Mouse (Mus musculus): ENCODE results near the gene Dnaja3. TPM values are rescaled to one million over a fixed set of nuclear protein-coding genes. Genes with fewer than 3 reads are reported as not detected.

Dnaja3 gene
- polyA plus RNA-seq, 1 experiment, result 33.0 TPM

- H3ac ChIP-seq (ENCODE audit: control insufficient read depth, insufficient read length, low read depth), result peak overlapping the region; percentile 99
- peaks cover 79% of the 10 kb centered on the region for H3K79me2 ChIP-seq (ENCODE audit: control insufficient read depth, insufficient read depth)
- no peaks in the 10 kb centered on the region for H3K27me3 ChIP-seq (ENCODE audit: control insufficient read depth, insufficient read depth, insufficient read length)
- peaks cover 57% of the 10 kb centered on the region for H3K79me3 ChIP-seq (ENCODE audit: low read depth)
- H3K36me3 ChIP-seq (ENCODE audit: control insufficient read depth, insufficient read depth), result peaks cover 9% of the 10 kb centered on the region
- peak overlapping the region; percentile 61 for H3K4me3 ChIP-seq (ENCODE audit: insufficient read depth, poor library complexity, severe bottlenecking)
- no peak for TF ChIP-seq USF1 (IDR thresholded peaks at IDR 0.05; ENCODE audit: low read depth)
- no peak for TF ChIP-seq MAX (IDR thresholded peaks at IDR 0.05)
- TF ChIP-seq FOSL1 (IDR thresholded peaks at IDR 0.05; ENCODE audit: insufficient read depth, low read length, poor library complexity, severe bottlenecking), result no peak
- TF ChIP-seq CTCF (IDR thresholded peaks at IDR 0.05; ENCODE audit: control insufficient read depth, insufficient read depth, insufficient read length), result no peak
- TF ChIP-seq MYOG (IDR thresholded peaks at IDR 0.05; ENCODE audit: control insufficient read depth, extremely low read depth, insufficient read length), result no peak
- no peak for TF ChIP-seq MYOD1 (IDR thresholded peaks at IDR 0.05; ENCODE audit: control insufficient read depth, insufficient read length, low read depth)
- no peak for TF ChIP-seq CEBPB (IDR thresholded peaks at IDR 0.05; ENCODE audit: low read depth)
Observed at GRCm38 (mm10) chr16:4594814-4595526, 44.8 kb upstream of the Dnaja3 start.

GRCm38 (mm10) chr16:4595527-4595963 lies 44.2 kb upstream of the Dnaja3 start:
- H3K36me3 ChIP-seq (ENCODE audit: control insufficient read depth, insufficient read depth), result peaks cover 9% of the 10 kb centered on the region
- H3K27me3 ChIP-seq (ENCODE audit: control insufficient read depth, insufficient read depth, insufficient read length), result no peaks in the 10 kb centered on the region

GRCm38 (mm10) chr16:4596141-4596728 lies 43.6 kb upstream of the Dnaja3 start:
- Histone ChIP-seq H3K36me3 (ENCODE audit: control insufficient read depth, insufficient read depth) (peaks cover 13% of the 10 kb centered on the region), H3K4me3 (ENCODE audit: insufficient read depth, poor library complexity, severe bottlenecking) (peak overlapping the region; percentile 61)

More at GRCm38 (mm10) chr16:4595527-4595963, 44.2 kb upstream of the Dnaja3 start:
- TF ChIP-seq CEBPB (IDR thresholded peaks at IDR 0.05; ENCODE audit: low read depth) (no peak), MAX (IDR thresholded peaks at IDR 0.05) (peak; percentile 58), USF1 (IDR thresholded peaks at IDR 0.05; ENCODE audit: low read depth) (no peak)
- Histone ChIP-seq H3K4me3 (ENCODE audit: insufficient read depth, poor library complexity, severe bottlenecking) (peak overlapping the region; percentile 61), H3K79me3 (ENCODE audit: low read depth) (peaks cover 63% of the 10 kb centered on the region), H3ac (ENCODE audit: control insufficient read depth, insufficient read length, low read depth) (peak overlapping the region; percentile 99), H3K79me2 (ENCODE audit: control insufficient read depth, insufficient read depth) (peaks cover 85% of the 10 kb centered on the region)

GRCm38 (mm10) chr16:4596836-4597235 lies 43.0 kb upstream of the Dnaja3 start:
- Histone ChIP-seq H3ac (ENCODE audit: control insufficient read depth, insufficient read length, low read depth) (no peak overlapping the region), H3K36me3 (ENCODE audit: control insufficient read depth, insufficient read depth) (peaks cover 13% of the 10 kb centered on the region), H3K79me2 (ENCODE audit: control insufficient read depth, insufficient read depth) (peaks cover 95% of the 10 kb centered on the region), H3K27me3 (ENCODE audit: control insufficient read depth, insufficient read depth, insufficient read length) (no peaks in the 10 kb centered on the region), H3K79me3 (ENCODE audit: low read depth) (peaks cover 76% of the 10 kb centered on the region), H3K4me3 (ENCODE audit: insufficient read depth, poor library complexity, severe bottlenecking) (peak overlapping the region; percentile 61)
- TF ChIP-seq USF1 (IDR thresholded peaks at IDR 0.05; ENCODE audit: low read depth) (no peak), MYOD1 (IDR thresholded peaks at IDR 0.05; ENCODE audit: control insufficient read depth, insufficient read length, low read depth) (no peak), MAX (IDR thresholded peaks at IDR 0.05) (no peak), FOSL1 (IDR thresholded peaks at IDR 0.05; ENCODE audit: insufficient read depth, low read length, poor library complexity, severe bottlenecking) (no peak), CTCF (IDR thresholded peaks at IDR 0.05; ENCODE audit: control insufficient read depth, insufficient read depth, insufficient read length) (no peak), CEBPB (IDR thresholded peaks at IDR 0.05; ENCODE audit: low read depth) (no peak), MYOG (IDR thresholded peaks at IDR 0.05; ENCODE audit: control insufficient read depth, extremely low read depth, insufficient read length) (no peak)

More at GRCm38 (mm10) chr16:4596141-4596728, 43.6 kb upstream of the Dnaja3 start:
- Histone ChIP-seq H3K79me2 (ENCODE audit: control insufficient read depth, insufficient read depth) (peaks cover 92% of the 10 kb centered on the region), H3ac (ENCODE audit: control insufficient read depth, insufficient read length, low read depth) (peak overlapping the region; percentile 99), H3K27me3 (ENCODE audit: control insufficient read depth, insufficient read depth, insufficient read length) (no peaks in the 10 kb centered on the region), H3K79me3 (ENCODE audit: low read depth) (peaks cover 70% of the 10 kb centered on the region)
- TF ChIP-seq MYOG (IDR thresholded peaks at IDR 0.05; ENCODE audit: control insufficient read depth, extremely low read depth, insufficient read length), result no peak
- no peak for TF ChIP-seq MYOD1 (IDR thresholded peaks at IDR 0.05; ENCODE audit: control insufficient read depth, insufficient read length, low read depth)
- TF ChIP-seq FOSL1 (IDR thresholded peaks at IDR 0.05; ENCODE audit: insufficient read depth, low read length, poor library complexity, severe bottlenecking), result no peak
- TF ChIP-seq USF1 (IDR thresholded peaks at IDR 0.05; ENCODE audit: low read depth), result no peak
- no peak for TF ChIP-seq CTCF (IDR thresholded peaks at IDR 0.05; ENCODE audit: control insufficient read depth, insufficient read depth, insufficient read length)
- no peak for TF ChIP-seq CEBPB (IDR thresholded peaks at IDR 0.05; ENCODE audit: low read depth)
- no peak for TF ChIP-seq MAX (IDR thresholded peaks at IDR 0.05)

GRCm38 (mm10) chr16:4597296-4597695 lies 42.5 kb upstream of the Dnaja3 start:
- TF ChIP-seq MYOD1 (IDR thresholded peaks at IDR 0.05; ENCODE audit: control insufficient read depth, insufficient read length, low read depth), result peak; percentile 29
- no peak for TF ChIP-seq CEBPB (IDR thresholded peaks at IDR 0.05; ENCODE audit: low read depth)
- Histone ChIP-seq H3K79me2 (ENCODE audit: control insufficient read depth, insufficient read depth) (peaks cover 95% of the 10 kb centered on the region), H3ac (ENCODE audit: control insufficient read depth, insufficient read length, low read depth) (no peak overlapping the region)

GRCm38 (mm10) chr16:4598041-4598440 lies 41.7 kb upstream of the Dnaja3 start:
- H3K27me3 ChIP-seq (ENCODE audit: control insufficient read depth, insufficient read depth, insufficient read length), result no peaks in the 10 kb centered on the region
- no peak overlapping the region for H3K4me3 ChIP-seq (ENCODE audit: insufficient read depth, poor library complexity, severe bottlenecking)
- TF ChIP-seq CTCF (IDR thresholded peaks at IDR 0.05; ENCODE audit: control insufficient read depth, insufficient read depth, insufficient read length) (no peak), FOSL1 (IDR thresholded peaks at IDR 0.05; ENCODE audit: insufficient read depth, low read length, poor library complexity, severe bottlenecking) (no peak), MYOD1 (IDR thresholded peaks at IDR 0.05; ENCODE audit: control insufficient read depth, insufficient read length, low read depth) (no peak), USF1 (IDR thresholded peaks at IDR 0.05; ENCODE audit: low read depth) (no peak), MYOG (IDR thresholded peaks at IDR 0.05; ENCODE audit: control insufficient read depth, extremely low read depth, insufficient read length) (no peak), CEBPB (IDR thresholded peaks at IDR 0.05; ENCODE audit: low read depth) (no peak), MAX (IDR thresholded peaks at IDR 0.05) (no peak)

More at GRCm38 (mm10) chr16:4597296-4597695, 42.5 kb upstream of the Dnaja3 start:
- no peaks in the 10 kb centered on the region for H3K27me3 ChIP-seq (ENCODE audit: control insufficient read depth, insufficient read depth, insufficient read length)
- peak overlapping the region; percentile 61 for H3K4me3 ChIP-seq (ENCODE audit: insufficient read depth, poor library complexity, severe bottlenecking)
- peaks cover 77% of the 10 kb centered on the region for H3K79me3 ChIP-seq (ENCODE audit: low read depth)
- H3K36me3 ChIP-seq (ENCODE audit: control insufficient read depth, insufficient read depth), result peaks cover 13% of the 10 kb centered on the region

More at GRCm38 (mm10) chr16:4598041-4598440, 41.7 kb upstream of the Dnaja3 start:
- no peak overlapping the region for H3ac ChIP-seq (ENCODE audit: control insufficient read depth, insufficient read length, low read depth)
- H3K79me3 ChIP-seq (ENCODE audit: low read depth), result peaks cover 81% of the 10 kb centered on the region
- peaks cover 13% of the 10 kb centered on the region for H3K36me3 ChIP-seq (ENCODE audit: control insufficient read depth, insufficient read depth)
- H3K79me2 ChIP-seq (ENCODE audit: control insufficient read depth, insufficient read depth), result peaks cover 95% of the 10 kb centered on the region

All from C2C12 (cell line).